Mouse (Mus musculus): ENCODE measurements around the gene Vwa3a.
"Not testable (repeated sequence)": the region's sequence is repeated elsewhere in the genome, so short reads cannot be mapped to it uniquely, and the experiment has no call there.

The Vwa3a gene

GRCm38 (mm10) chr7:120739018-120739417 is at the start of gene Vwa3a:
Vwa3a (plus strand) TSS chr7:120739318.
- DNase-seq (ENCODE audit: low spot score in 2 of 2) = no peak

- DNase-seq (ENCODE audit: low spot score in 2 of 2) = no peak
These were observed 48.5 kb upstream of the Vwa3a start for GRCm38 (mm10) chr7:120690634-120691033.

- no peak for DNase-seq (ENCODE audit: low spot score in 2 of 2)
These were observed 45.2 kb upstream of the Vwa3a start for GRCm38 (mm10) chr7:120693831-120694375.

GRCm38 (mm10) chr7:120695196-120695595 is 43.9 kb upstream of the Vwa3a start:
- no peak for DNase-seq (ENCODE audit: low spot score in 2 of 2)

- no peak for DNase-seq (ENCODE audit: low spot score in 2 of 2)
These were observed 43.5 kb upstream of the Vwa3a start for GRCm38 (mm10) chr7:120695641-120696040.

GRCm38 (mm10) chr7:120696331-120696730 is 42.8 kb upstream of the Vwa3a start:
- DNase-seq (ENCODE audit: low spot score in 2 of 2) = no peak

GRCm38 (mm10) chr7:120699586-120699985 is 39.5 kb upstream of the Vwa3a start:
- DNase-seq (ENCODE audit: low spot score in 2 of 2) = no peak

GRCm38 (mm10) chr7:120703888-120704287 is 35.2 kb upstream of the Vwa3a start:
- DNase-seq (ENCODE audit: low spot score in 2 of 2) = no peak

GRCm38 (mm10) chr7:120712071-120712470 is 27.0 kb upstream of the Vwa3a start:
- no peak for DNase-seq (ENCODE audit: low spot score in 2 of 2)

- DNase-seq (ENCODE audit: low spot score in 2 of 2) = no peak
These were observed 25.9 kb upstream of the Vwa3a start for GRCm38 (mm10) chr7:120713225-120713624.

- DNase-seq (ENCODE audit: low spot score in 2 of 2) = not testable (repeated sequence)
These were observed 25.2 kb upstream of the Vwa3a start for GRCm38 (mm10) chr7:120713951-120714350.

GRCm38 (mm10) chr7:120717261-120717660 is 21.9 kb upstream of the Vwa3a start:
- DNase-seq (ENCODE audit: low spot score in 2 of 2) = no peak

GRCm38 (mm10) chr7:120721051-120721450 is 18.1 kb upstream of the Vwa3a start:
- no peak for DNase-seq (ENCODE audit: low spot score in 2 of 2)

- no peak for DNase-seq (ENCODE audit: low spot score in 2 of 2)
These were observed 17.7 kb upstream of the Vwa3a start for GRCm38 (mm10) chr7:120721456-120721855.

GRCm38 (mm10) chr7:120722063-120722462 is 17.1 kb upstream of the Vwa3a start:
- no peak for DNase-seq (ENCODE audit: low spot score in 2 of 2)

- peak; percentile 41 to 61 for DNase-seq (ENCODE audit: low spot score in 2 of 2)
These were observed 16.3 kb upstream of the Vwa3a start for GRCm38 (mm10) chr7:120722839-120723278.

GRCm38 (mm10) chr7:120727581-120727980 is 11.5 kb upstream of the Vwa3a start:
- DNase-seq (ENCODE audit: low spot score in 2 of 2) = peak; percentile 53 to 59

- DNase-seq (ENCODE audit: low spot score in 2 of 2) = no peak
These were observed 9.5 kb upstream of the Vwa3a start for GRCm38 (mm10) chr7:120729635-120730034.

GRCm38 (mm10) chr7:120732906-120733305 is 6.2 kb upstream of the Vwa3a start:
- no peak for DNase-seq (ENCODE audit: low spot score in 2 of 2)

- peak; percentile 50 to 52 for DNase-seq (ENCODE audit: low spot score in 2 of 2)
These were observed 512 bp downstream of the Vwa3a start for GRCm38 (mm10) chr7:120739558-120740101.

GRCm38 (mm10) chr7:120743366-120744351 is 4.5 kb downstream of the Vwa3a start:
- DNase-seq (ENCODE audit: low spot score in 2 of 2) = no peak

GRCm38 (mm10) chr7:120744606-120745005 is 5.5 kb downstream of the Vwa3a start:
- DNase-seq (ENCODE audit: low spot score in 2 of 2) = no peak

GRCm38 (mm10) chr7:120746029-120746428 is 6.9 kb downstream of the Vwa3a start:
- DNase-seq (ENCODE audit: low spot score in 2 of 2) = no peak
